11 mouse cellular contexts compared by ENCODE assay signal in the genomic region with DNA sequence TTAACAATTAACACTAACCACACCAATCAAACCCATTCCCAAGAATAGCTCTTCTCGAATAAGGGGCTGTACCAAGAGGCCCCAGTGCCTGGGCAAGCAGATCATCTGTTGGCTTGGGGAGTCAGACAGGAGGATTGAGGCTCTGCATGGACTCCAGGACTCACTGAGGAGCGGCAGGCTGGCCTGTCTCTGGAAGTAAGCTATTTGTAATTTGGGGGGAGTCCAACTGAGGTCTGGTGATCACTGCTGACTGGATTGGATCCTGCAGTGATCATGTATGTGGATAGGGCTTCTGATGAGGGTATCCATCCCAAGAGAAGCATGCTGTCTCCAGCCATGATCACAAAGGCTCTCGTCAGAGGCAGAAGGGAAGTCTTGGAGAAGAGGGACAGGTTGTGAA. TPM values are rescaled to one million over a fixed set of nuclear protein-coding genes. Genes with fewer than 3 reads are reported as not detected.
DNase-seq lines count a peak whose midpoint lies in the region; ATAC-seq and TF ChIP-seq lines count a peak whose summit lies in the region.
"Had no signal": no experiment of that assay in that cellular context is flagged by ENCODE, and none has a peak within 500 bp of the region (broad histone marks: within the 10 kb centered on the region; RNA-seq: fewer than 3 reads in every experiment).

No protein-coding gene starts in this region.

- H3K4me2 ChIP-seq in hindbrain, embryonic 14.5 days (replicated peaks): peak overlapping the region; percentile 93
- H3K4me2 ChIP-seq in hindbrain, embryonic 12.5 days (replicated peaks): no peak overlapping the region

- no peak overlapping the region for H3K4me3 ChIP-seq in hindbrain, embryonic 14.5 days (replicated peaks; ENCODE audit: low read length)
- H3K4me3 ChIP-seq in hindbrain, embryonic 12.5 days: no peak overlapping the region
- H3K4me3 ChIP-seq in testis, adult 2 months (ENCODE audit: control insufficient read depth, low read depth, low read length): peak overlapping the region; percentile 91

- DNase-seq in cerebellum, postnatal 10 days: peak; percentile 47 to 55
- no peak for DNase-seq in cerebellum, adult 11 months
- no peak for DNase-seq in hindbrain, embryonic 14.5 days (ENCODE audit: low spot score)
- no peak for DNase-seq in testis, postnatal 10 days (ENCODE audit: low spot score)
- DNase-seq in embryo, embryonic 10.5 days (ENCODE audit: low spot score): no peak
- no peak for DNase-seq in adrenal gland, postnatal 36 days

- H3K9ac ChIP-seq in hindbrain, embryonic 14.5 days: 0 out of 2 replicates have a peak overlapping the region, but pooled peaks have one; percentile 99
- no peak overlapping the region for H3K9ac ChIP-seq in hindbrain, embryonic 12.5 days
- H3K9ac ChIP-seq: lung, embryonic 15.5 days had no signal

- no peak for TF ChIP-seq CTCF in testis, adult 2 months (IDR thresholded peaks at IDR 0.05; ENCODE audit: control insufficient read depth, insufficient read depth, insufficient replicate concordance, low read depth, low read length)

- no peaks in the 10 kb centered on the region for H3K9me3 ChIP-seq in hindbrain, embryonic 14.5 days (ENCODE audit: control insufficient read depth, low read length)
- H3K9me3 ChIP-seq in hindbrain, embryonic 12.5 days (replicated peaks): no peaks in the 10 kb centered on the region
- H3K9me3 ChIP-seq: lung, embryonic 15.5 days had no signal

- peaks cover 34% of the 10 kb centered on the region for H3K4me1 ChIP-seq in hindbrain, embryonic 14.5 days (replicated peaks; ENCODE audit: control insufficient read depth, insufficient read depth, low read length)
- H3K4me1 ChIP-seq in hindbrain, embryonic 12.5 days: peaks cover 30% of the 10 kb centered on the region
- peaks cover 18% of the 10 kb centered on the region for H3K4me1 ChIP-seq in testis, adult 2 months (ENCODE audit: control insufficient read depth, insufficient read depth, low read length)

- 82% methylated on average over 3 of the region's 3 CpGs for WGBS in hindbrain, embryonic 14.5 days
- WGBS in hindbrain, embryonic 12.5 days: 77% methylated on average over 3 of the region's 3 CpGs

- peak overlapping the region; percentile 63; the same call in 1 of the 2 replicates for H3K27ac ChIP-seq in hindbrain, embryonic 14.5 days
- no peak overlapping the region for H3K27ac ChIP-seq in hindbrain, embryonic 12.5 days
- no peak overlapping the region for H3K27ac ChIP-seq in testis, adult 2 months (ENCODE audit: control insufficient read depth, insufficient read depth, low read depth, low read length)
- H3K27ac ChIP-seq: lung, embryonic 15.5 days; stomach, postnatal 0 days had no signal

- H3K27me3 ChIP-seq in hindbrain, embryonic 14.5 days (ENCODE audit: control insufficient read depth, insufficient read depth, low read length): no peaks in the 10 kb centered on the region
- H3K27me3 ChIP-seq in hindbrain, embryonic 12.5 days: peaks cover 3% of the 10 kb centered on the region; the same call in 1 of the 2 replicates
- no peaks in the 10 kb centered on the region for H3K27me3 ChIP-seq in testis, adult 2 months (ENCODE audit: control insufficient read depth, insufficient read depth, low read length)
- H3K27me3 ChIP-seq: lung, embryonic 15.5 days; Patski had no signal

- TF ChIP-seq POLR2A in testis, adult 2 months (IDR thresholded peaks at IDR 0.05; ENCODE audit: control insufficient read depth, low read depth, low read length): no peak

- ATAC-seq in hindbrain, embryonic 14.5 days (ENCODE audit: low FRiP score): no peak
- ATAC-seq in hindbrain, embryonic 12.5 days (ENCODE audit: low FRiP score): no peak

- no peaks in the 10 kb centered on the region for H3K36me3 ChIP-seq in hindbrain, embryonic 14.5 days (replicated peaks; ENCODE audit: control insufficient read depth, insufficient read depth)
- H3K36me3 ChIP-seq in hindbrain, embryonic 12.5 days: no peaks in the 10 kb centered on the region
- no peaks in the 10 kb centered on the region for H3K36me3 ChIP-seq in testis, adult 2 months (ENCODE audit: control insufficient read depth, insufficient read depth, low read length)
- H3K36me3 ChIP-seq: lung, embryonic 15.5 days had no signal

RNA-seq across cellular contexts. Expression of a gene that starts 0.8 kb away (rescaled TPM):
- polyA plus RNA-seq in hindbrain, embryonic 14.5 days (2014; fragmentation: Nextera tagmentation; extraction: Ambion mirVana): 70.8 and 72.3 TPM in 2 replicates
- polyA plus RNA-seq in hindbrain, embryonic 12.5 days (2016; fragmentation: Nextera tagmentation; extraction: Ambion mirVana): 80.4 and 98.4 TPM in 2 replicates
- polyA plus RNA-seq in testis, adult 2 months (2012; rRNA removed): 37.9 and 46.5 TPM in 2 replicates
- total RNA-seq in adrenal gland, postnatal 36 days (2021): 10 to 100 TPM; 21.1 to 25.9 TPM

Comparison
In these comparisons a context has a peak if more than half of its experiments do, and no peak if none do; other contexts are left out.
1. DNase-seq: peak in cerebellum, postnatal 10 days (2 of 2); none in cerebellum, adult 11 months (single experiment), hindbrain, embryonic 14.5 days (single experiment), testis, postnatal 10 days (single experiment), embryo, embryonic 10.5 days (single experiment) and adrenal gland, postnatal 36 days (0 of 2).